Mouse (Mus musculus) spleen, postnatal 10 days (tissue): ENCODE data around the gene Jpt2.

ENCODE experiments used
- DNase-seq, 2 experiments: peaks; one replicate each; pipeline ENCODE4 v3.0.0; 2021 to 2022; ENCODE audit warnings: low spot score in 2 of 2

Jpt2 gene

DNA sequence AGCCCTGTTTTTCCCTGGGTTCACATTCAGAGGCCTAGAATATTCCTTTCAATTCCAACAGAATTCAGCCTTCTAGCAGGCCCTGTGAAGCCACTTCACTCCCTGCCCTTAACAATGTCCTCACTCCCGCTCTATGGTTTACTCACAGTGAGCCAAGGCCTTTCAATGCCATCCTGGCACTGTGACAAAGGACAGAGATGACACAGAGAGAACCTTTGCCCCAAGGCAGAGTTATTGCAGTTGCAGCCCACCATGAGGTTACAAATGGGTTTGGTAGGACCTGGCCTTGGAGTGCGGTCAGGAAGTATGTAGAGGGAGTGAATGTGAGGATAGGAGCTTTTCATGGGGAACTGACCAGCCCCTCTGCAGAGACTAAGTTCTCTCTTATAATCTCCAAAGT, 52.9 kb downstream of the Jpt2 start:
- DNase-seq = no peak

DNA sequence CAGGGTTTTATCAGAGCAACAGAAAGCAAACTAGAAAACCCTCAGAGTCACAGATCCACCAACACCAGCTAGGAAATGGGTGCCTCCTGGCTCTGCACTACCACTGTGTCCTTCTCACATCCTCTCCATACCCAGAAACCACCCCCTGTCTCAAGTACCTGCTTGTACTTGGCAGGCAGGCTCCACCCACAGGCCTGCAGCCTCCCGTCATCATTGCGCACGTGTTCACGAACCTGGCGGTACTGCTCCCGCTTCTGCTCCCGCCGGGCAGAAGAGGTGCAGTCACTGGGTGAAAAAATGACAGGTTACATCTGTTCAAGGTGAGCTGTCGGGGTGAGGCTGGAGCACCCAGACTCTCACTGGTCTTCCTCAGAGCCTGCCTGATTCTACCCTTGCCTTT, 56.7 kb downstream of the Jpt2 start:
- peak; percentile 26 to 31 for DNase-seq

GRCm38 (mm10) chr17:24902671-24903474, 57.6 kb downstream of the Jpt2 start:
- peak; percentile 78 to 85 for DNase-seq

GRCm38 (mm10) chr17:24902124-24902523, 58.4 kb downstream of the Jpt2 start:
- DNase-seq = peak in 1 of 2 experiments; percentile 33

DNA sequence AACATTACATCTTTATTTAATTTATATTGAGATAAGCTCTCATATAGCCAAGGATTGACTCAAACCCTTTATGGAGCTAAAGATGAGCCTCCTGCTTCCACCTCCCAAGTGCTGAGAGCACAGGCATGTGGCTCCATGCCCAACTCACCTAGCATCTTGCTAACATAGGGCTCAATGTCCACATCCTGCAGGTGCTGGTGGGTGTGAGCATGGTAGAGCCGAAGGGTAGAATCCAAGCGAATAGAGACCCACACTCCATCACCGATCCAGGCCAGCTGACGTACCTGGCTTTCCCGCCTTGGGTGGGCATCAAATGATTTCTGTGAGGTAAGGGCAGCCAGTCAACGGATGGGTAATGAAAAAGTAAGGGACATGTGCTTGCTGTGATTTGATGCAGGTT, 60.5 kb downstream of the Jpt2 start:
- DNase-seq = no peak

GRCm38 (mm10) chr17:24899153-24899552, 61.3 kb downstream of the Jpt2 start:
- DNase-seq = no peak

- no peak for DNase-seq
Observed at GRCm38 (mm10) chr17:24898041-24898854, 62.2 kb downstream of the Jpt2 start.

- DNase-seq = no peak
Observed at GRCm38 (mm10) chr17:24897600-24897999, 62.9 kb downstream of the Jpt2 start.

GRCm38 (mm10) chr17:24896993-24897269, 63.6 kb downstream of the Jpt2 start:
- no peak for DNase-seq

- DNase-seq = peak; percentile 82 to 87
Observed at GRCm38 (mm10) chr17:24896241-24896992, 64.1 kb downstream of the Jpt2 start, which contains the start of gene Nme3. Nme3 (plus strand) TSS chr17:24896500.

- no peak for DNase-seq
Observed at GRCm38 (mm10) chr17:24895571-24896240, 64.8 kb downstream of the Jpt2 start.

DNA sequence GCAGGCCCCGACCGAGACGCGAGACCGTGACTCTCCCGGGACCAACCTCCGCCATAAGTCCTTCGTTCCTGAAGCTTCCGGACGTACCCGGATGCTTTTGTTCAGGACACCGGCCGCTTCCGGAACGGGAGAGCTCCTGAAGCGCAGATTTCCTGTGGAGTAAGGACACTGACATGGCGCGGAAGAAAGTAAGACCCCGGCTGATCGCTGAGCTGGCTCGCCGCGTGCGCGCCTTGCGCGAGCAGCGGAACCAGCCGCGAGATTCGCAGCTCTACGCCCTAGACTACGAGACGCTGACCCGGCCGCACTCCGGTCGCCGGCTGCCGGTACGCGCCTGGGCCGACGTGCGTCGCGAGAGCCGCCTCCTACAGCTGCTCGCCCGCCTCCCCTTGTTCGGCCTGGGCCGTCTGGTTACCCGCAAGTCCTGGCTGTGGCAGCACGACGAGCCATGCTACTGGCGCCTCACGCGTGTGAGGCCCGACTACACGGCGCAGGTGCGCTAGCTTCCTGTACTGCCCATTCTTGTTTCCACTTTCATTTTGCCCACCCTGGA, 65.4 kb downstream of the Jpt2 start, which contains the start of the genes Eme2 and Mrps34:
Gene Eme2 (minus strand): TSS at position 93 of the 553 bp plus-strand sequence.
Gene Mrps34 (plus strand): TSS at position 122 of the 553 bp plus-strand sequence.
- DNase-seq = peak in 1 of 2 experiments; percentile 82

DNA sequence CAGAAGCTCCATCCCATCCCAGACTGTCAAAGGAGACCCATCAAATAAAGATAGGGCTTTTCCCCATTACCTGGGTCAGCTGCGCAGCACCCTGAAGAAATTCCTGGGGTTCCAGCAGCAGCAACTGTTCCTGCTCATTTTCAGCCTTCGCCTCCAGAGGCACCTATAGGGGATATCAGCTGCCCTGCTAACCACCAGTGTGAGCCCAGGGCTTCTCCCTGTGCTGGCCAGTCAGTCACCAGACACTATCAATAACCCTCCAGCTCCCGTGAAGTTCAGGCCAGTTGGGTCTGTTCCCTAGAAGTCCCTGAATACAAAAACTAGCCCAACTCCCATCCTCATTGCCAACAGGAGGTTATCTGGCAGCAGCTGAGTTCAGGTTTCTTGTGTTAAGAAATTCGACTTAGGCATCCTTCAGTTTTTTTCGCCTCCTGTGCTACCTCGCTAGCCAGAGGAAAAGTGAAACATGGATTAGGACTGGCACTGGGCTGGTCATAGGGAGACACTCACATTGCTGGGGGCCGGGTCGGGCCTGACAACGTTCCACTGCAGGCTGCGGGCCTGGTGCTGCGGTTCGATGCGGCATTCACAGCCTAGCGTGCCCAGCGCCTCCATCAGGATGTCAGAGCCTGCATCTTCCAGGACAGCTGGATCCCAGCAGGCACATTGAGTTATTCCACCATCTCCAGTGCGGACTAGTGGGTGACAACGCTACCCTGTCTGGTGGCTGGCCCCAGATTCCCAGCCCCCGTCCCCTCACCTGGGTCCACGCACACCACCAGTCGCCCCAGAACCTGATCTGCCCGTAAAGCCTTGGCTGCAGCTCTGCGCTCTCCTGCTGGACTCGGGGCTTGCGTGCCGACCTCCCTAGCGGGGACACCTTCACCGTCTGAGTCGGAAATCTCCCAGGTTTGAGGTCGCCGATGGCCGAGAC, 66.2 kb downstream of the Jpt2 start:
- peak; percentile 59 to 82 for DNase-seq

GRCm38 (mm10) chr17:24893276-24893675, 67.2 kb downstream of the Jpt2 start:
- no peak for DNase-seq

GRCm38 (mm10) chr17:24892785-24893184, 67.7 kb downstream of the Jpt2 start:
- DNase-seq = no peak

DNA sequence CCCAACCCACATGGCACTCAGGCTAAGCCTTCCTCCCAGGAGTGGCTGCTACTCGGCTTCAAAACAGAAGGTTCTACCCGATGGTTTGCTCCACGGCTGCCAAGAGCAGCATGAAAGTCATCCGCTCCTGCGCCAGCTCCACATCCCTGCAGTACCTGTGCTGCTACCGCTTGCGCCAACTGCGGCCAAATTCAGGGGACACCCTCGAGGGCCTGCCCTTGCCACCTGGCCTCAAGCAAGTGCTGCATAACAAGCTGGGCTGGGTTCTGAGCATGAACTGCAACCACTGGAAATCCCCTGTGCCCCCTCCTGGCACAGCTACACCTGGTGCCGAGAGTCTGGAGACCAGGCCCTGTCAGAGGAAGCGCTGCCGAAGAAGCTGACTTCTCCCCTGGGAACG, 69.2 kb downstream of the Jpt2 start:
- no peak for DNase-seq

DNA sequence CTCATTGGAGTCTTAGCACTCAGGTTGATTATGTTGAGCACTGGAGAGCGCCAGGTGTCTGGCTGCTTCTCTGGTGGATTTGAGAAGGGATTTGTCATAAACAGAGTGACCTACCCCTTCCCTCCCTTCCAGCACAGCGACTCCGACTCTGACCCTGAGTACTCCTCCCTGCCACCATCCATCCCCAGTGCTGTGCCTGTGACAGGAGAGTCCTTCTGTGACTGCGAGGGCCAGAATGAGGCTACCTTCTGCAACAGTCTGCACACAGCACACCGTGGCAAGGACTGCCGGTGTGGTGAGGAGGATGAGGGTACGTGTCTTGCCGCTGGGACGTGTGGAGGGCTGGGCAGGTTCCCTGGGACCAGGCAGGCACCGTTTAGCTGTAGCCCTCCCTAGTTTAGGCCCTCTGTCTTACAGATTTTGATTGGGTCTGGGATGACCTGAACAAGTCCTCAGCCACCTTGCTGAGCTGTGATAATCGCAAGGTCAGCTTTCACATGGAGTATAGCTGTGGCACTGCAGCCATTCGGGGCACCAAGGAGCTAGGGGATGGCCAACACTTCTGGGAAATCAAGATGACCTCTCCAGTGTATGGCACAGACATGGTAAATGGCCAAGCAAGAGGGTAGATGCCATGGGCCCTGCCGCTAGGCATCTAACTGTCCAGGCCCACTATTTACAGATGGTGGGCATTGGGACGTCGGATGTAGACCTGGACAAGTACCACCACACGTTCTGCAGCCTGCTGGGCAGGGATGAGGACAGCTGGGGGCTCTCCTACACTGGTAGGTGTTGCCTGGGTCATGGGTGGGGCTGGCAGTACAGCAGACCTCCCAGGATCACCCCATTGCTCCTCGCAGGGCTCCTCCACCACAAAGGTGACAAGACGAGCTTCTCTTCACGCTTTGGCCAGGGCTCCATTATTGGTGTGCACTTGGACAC, 70.1 kb downstream of the Jpt2 start:
- DNase-seq = no peak

GRCm38 (mm10) chr17:24888862-24889261, 71.6 kb downstream of the Jpt2 start:
- no peak for DNase-seq
